Mouse (Mus musculus) layer of hippocampus, postnatal 10 days (tissue): ENCODE results near the gene Hmces. TPM values are rescaled to one million over a fixed set of nuclear protein-coding genes. Genes with fewer than 3 reads are reported as not detected.
A peak's percentile ranks its signal among the peaks of the same experiment; 100 is the strongest.

Source experiments
- DNase-seq, 2 experiments: peaks; one replicate each; pipeline ENCODE4 v3.0.0; 2021; ENCODE audit warnings: low spot score in 2 of 2
- long read RNA-seq: library from polyadenylated mRNA; stranded (forward); transcript quantifications from one replicate; pipeline ENCODE4 v2.0.0, GENCODE M21; 2023
- total RNA-seq, 2 experiments: library from RNA; stranded (reverse); gene quantifications; 2 replicates each; pipeline ENCODE4 v1.2.3; 2021

The Hmces gene
- 10 to 100 TPM; 27.1 to 28.3 TPM for total RNA-seq
- long read RNA-seq, transcript Hmces-201 (7 exons, 1,464 nt), result major isoform, 22 of 29 reads
- long read RNA-seq, transcript Hmces-202 (6 exons, 1,572 nt), result minor isoform, 5 of 29 reads
- long read RNA-seq, partial matches to known transcripts, result 0 of 29 reads
- long read RNA-seq, other reads (novel, unspliced or antisense), result 2 of 29 reads

GRCm38 (mm10) chr6:87913661-87914325 is at the start of gene Hmces:
TSS of gene Hmces (plus strand) at chr6:87913935.
- peak; percentile 47 to 63 for DNase-seq

GRCm38 (mm10) chr6:87866211-87866610 is 47.5 kb upstream of the Hmces start:
- DNase-seq, result no peak

GRCm38 (mm10) chr6:87867256-87867655 is 46.5 kb upstream of the Hmces start:
- no peak for DNase-seq

DNA sequence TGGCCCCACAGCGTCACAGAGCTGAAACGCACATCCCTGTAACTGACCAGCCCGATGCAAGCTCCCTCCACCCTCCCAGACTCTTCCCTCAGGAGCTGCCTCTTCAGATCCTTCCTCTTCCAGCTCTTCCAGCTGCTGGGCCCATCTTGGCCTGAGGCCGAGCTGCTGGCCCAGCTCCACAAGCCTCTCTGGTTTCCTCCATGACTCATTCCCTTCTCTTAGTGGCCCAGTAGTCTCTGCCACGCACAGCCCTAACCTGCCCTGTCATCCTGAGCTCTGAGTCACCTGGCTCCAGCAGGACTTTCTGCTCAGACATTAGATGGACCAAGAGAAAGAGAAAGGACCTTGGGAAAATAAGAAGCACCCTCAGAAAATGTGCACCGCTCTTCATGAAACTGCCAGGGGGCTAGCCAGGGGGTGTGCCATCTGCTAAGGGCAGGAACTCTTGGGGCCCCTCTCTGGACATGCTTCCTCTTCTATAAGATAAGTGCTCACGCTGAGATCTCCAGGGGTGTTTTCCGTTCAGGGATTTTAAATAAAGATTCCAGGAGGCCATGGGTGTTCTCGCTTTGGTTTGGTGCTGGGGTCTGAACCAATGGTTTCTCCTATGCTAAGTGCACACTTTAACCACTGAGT is 44.7 kb upstream of the Hmces start:
- peak; percentile 13 to 37 for DNase-seq

- no peak for DNase-seq
Measured at GRCm38 (mm10) chr6:87870440-87870839, 43.3 kb upstream of the Hmces start.

GRCm38 (mm10) chr6:87871240-87871639 is 42.5 kb upstream of the Hmces start:
- DNase-seq, result no peak

DNA sequence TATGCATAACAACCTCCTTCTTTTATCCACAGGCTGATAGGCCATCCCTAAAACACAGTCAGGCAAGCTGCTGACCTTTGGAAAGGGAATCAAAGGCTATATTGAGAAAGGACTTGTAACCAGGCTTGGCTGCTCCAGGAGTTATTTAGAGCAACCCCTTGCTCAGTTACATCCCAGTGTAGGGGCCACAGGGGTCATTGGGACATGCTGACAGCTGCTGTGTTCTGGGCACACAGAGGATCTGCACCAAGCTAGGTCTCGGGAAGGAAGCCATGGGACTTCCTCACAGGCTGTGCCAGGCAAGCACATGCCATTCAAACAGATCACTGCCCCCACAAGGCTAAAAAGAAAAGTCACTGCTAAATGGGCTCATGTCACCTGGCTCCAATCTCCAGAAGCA is 40.6 kb upstream of the Hmces start:
- no peak for DNase-seq

DNA sequence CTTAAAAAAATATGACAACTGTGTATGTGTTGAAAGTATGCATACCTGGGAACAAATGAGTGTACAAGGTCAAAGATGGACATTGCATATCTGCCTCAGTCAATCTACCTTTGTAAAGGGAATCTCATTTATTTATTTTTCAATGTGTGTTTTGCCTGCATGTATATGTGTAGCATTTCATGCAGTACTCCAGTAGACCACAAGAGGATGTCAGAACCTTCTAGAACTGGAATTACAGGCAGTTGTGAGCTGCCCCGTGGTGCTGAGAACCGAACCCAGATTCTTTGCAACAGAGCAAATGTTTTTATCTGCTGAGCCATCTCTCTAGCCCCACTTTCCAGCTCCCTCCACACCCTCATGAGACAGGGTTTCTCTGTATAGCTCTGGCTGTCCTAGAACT is 39.8 kb upstream of the Hmces start:
- DNase-seq, result no peak

DNA sequence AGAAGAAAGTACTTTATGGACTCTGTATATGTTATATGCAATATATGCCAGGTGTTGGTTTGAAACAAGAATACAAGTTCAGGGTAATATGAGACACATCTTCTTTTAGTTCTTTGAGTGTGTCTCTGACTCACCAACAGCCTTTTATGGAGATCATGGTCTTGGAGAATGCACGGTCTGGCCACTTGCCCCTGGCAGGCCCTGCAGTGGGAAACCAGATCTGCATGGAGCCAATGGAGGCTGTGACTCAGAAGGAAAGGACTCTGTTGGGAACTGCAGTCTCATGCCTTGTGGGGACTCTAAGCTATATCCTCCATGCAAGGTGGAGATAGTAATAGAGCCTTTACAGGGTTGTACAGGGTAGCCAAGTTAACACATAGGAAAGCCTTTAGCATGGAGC is 38.7 kb upstream of the Hmces start:
- no peak for DNase-seq

GRCm38 (mm10) chr6:87875562-87875961 is 38.2 kb upstream of the Hmces start:
- no peak for DNase-seq

DNA sequence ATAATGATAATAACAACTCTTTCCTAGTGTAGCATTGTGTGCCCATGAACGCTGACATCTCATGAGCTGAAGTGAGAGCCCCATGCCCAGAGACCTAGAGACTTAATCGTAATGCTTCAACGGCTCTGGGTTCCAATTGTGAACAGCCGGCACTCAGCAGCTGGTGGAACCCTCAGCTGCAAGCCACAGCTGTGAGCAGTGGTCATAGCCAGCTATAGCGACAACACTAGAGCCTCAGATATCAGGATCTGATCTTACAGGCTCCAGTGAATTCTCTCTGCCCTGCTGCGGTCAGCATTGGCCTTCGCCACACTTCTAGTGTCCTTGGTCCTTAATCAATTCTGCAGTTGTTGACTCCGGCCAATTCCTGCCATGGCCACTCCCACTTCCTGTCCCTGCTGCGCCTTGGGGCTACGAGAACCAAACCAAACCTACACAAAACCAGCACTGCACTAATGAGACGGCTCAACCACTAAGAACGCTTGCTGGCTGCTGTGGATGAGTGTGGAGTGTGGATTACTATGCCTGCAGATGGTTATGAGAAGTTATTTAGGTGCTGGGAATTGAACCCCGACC is 37.6 kb upstream of the Hmces start:
- DNase-seq, result no peak

DNA sequence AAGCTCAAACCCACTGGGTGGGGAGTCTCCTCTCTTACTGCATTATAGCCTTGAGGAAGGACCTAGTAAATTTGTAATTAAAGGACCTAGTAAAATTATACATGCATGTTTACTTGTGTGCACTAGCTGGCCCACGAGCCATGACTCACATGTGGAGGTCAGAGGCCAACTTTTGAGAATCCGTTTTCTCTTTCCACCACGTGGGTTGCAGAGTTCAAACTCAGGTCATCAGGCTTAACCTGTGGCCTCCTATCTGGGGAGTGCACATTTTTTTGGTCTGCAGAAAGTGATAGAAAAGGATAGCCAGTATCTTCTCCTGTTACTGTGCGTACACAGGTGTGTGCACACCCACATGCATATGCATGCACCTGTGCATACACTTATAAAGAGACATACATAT is 34.7 kb upstream of the Hmces start:
- DNase-seq, result no peak

DNA sequence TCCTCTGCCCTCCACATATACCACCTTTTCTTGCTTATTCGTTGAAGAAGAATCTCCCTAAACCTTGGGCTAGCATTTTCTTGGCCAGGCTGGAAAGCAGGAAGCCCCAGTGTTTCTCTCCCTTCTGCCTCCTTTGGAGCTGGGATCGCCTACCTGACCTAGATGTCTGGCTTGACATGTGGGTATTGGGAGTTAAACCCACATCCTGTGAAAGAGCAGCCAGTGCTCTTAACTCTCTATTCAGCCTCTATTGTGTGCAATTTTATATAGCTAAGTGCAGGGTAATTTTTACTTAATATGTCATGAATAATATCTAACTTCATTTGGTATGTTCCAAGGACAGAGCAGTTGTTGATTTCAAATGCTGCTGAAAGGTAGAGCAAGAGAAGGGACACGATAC is 34.1 kb upstream of the Hmces start:
- no peak for DNase-seq

GRCm38 (mm10) chr6:87882221-87882620 is 31.5 kb upstream of the Hmces start:
- DNase-seq, result no peak

GRCm38 (mm10) chr6:87882816-87883215 is 30.9 kb upstream of the Hmces start:
- peak; percentile 47 to 53 for DNase-seq

DNA sequence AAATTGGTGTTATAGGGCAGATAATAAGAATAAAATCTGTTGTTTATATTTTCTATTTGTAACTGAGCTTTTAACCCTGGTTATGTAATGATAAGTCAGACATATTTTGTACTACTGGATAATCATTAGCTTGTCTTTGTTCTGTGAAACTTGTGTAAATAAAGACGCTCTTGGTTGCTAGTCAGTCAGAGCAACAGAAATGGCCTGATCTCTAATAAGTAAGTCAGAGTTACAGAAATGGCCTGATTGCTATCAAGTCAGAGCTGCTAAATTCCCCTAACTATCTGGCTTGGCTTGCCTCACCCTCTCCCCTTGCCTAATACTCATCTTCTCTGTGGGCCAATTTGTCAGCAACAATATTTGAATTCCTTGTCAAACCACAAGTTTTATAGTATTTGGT is 27.0 kb upstream of the Hmces start:
- DNase-seq, result no peak

- peak; percentile 100 for DNase-seq
Measured at GRCm38 (mm10) chr6:87887594-87888233, 26.0 kb upstream of the Hmces start, which contains the start of gene Copg1. TSS of gene Copg1 (plus strand) at chr6:87887814.

DNA sequence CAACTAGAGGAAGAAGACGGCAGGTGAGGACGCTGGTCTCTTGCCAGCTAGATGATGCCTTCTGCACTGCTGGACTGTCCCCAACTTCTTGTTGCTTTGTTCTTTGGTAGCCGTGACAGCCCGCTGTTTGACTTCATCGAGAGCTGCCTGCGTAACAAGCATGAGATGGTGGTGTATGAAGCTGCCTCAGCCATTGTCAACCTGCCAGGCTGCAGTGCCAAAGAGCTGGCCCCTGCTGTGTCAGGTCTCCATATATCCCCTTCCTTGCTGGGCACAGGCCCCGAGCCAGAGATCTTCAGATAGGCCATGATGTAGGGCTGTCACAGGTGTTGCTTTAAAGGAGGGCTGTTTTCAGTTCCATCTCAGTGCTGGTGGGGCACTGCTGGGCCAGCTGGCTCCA is 19.8 kb upstream of the Hmces start:
- DNase-seq, result no peak

DNA sequence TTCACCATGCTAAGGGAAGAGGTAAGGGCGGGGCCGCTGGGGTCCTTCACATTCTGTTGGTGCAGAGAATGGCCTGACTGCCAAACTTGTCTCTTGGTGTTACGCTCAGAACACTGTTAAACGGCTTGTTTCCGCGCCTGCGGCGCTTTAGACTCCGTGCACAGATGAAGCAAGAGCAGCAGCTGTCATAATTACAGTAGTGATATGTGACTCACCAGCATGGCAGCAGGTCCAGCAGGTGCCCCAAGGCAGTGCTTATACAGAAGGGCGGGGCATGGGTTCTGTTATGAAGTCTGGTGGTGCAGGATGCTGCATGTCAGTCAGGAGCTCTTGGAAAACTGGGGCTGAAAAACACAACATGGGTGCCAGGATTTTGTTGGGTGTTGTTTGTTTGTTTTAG is 15.7 kb upstream of the Hmces start:
- DNase-seq, result no peak

DNA sequence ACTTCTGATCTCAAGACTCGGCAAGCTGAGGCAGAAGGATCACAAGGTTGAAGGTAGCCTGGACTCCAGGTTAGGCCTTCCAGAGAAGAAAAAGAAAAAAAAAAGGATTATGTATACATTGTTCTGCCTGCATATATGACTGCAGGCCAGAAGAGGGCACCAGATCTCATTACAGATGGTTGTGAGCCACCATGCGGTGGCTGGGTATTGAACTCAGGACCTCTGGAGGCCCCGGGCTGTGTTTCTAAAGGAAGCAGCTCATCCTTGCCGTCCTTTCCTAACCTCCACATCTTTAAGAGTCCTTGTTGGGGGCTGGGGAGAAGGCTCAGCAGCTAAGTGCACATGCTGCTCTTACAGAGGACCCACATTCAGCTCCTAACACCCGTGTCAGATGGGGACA is 7.1 kb upstream of the Hmces start:
- DNase-seq, result no peak

- DNase-seq, result no peak
Measured at GRCm38 (mm10) chr6:87909181-87909580, 4.6 kb upstream of the Hmces start.

- no peak for DNase-seq
Measured at GRCm38 (mm10) chr6:87911559-87911958, 2.2 kb upstream of the Hmces start.
